Mouse (Mus musculus) brain, adult 2 months (tissue): ENCODE data around the gene Vapa.
A peak's percentile ranks its signal among the peaks of the same experiment; 100 is the strongest.
"Not testable (repeated sequence)": the region's sequence is repeated elsewhere in the genome, so short reads cannot be mapped to it uniquely, and the experiment has no call there.

ENCODE experiments used
- DNase-seq: peaks from one replicate; pipeline ENCODE4 v3.0.0; 2011; ENCODE audit warnings: low read depth, low spot score

The Vapa gene

DNA sequence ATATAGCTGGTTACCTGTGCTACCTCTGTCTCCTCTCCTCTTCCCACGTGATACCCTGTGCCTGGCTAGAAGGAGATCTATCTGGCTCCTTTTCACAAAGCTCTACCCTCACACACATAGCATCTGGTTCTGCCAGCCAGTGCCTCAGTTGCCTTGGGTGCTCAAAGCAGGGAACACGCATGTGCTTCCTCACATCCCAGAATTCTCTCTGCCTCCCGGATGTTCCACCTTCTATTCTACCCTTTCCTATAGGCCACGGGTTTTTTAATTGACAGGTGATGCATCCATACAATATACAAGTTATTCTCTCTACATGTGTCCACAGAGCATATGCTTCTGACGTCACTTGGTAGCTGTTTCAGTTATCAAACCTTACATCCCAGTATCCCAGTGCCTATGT, 49.2 kb downstream of the Vapa start:
- DNase-seq: no peak

DNA sequence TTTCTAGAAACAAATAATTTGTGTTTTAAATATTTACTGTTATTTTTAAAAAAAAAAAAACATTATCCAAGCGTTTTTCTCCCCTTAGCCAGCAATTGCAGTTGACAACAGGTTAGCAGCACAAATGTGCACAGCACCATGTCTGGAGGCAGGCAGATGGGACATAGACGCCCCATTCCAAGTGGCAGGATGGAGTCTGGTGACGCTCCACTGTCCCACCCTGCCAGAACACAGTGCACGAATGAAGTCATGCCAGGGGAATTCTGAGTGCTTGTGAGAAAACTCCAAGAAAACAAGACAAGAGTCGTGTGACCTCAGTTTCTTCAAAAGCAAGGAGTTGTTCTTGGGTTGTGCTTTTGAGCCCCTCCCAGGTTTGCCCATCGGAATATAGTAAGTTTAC, 50.0 kb downstream of the Vapa start:
- DNase-seq: peak; percentile 46

DNA sequence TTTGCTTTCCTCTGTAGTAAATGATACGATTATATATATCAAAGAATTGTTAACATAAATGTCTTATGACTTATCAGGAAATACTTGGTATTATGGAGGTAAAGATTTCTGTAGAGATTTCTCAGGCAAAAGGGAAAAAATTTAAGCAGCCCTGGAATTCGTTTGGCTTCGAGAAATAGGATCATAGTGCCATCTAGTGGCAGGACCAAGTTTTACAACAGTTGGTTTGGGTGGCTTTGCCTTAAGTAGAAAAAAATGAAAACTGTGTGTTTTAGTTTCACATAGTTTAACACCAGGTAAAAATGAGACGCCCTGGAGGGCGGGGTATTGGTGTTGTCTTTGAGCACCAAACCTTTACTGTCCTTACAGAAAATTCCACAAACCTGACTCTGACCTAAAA, 50.6 kb downstream of the Vapa start:
- DNase-seq: peak; percentile 94

DNA sequence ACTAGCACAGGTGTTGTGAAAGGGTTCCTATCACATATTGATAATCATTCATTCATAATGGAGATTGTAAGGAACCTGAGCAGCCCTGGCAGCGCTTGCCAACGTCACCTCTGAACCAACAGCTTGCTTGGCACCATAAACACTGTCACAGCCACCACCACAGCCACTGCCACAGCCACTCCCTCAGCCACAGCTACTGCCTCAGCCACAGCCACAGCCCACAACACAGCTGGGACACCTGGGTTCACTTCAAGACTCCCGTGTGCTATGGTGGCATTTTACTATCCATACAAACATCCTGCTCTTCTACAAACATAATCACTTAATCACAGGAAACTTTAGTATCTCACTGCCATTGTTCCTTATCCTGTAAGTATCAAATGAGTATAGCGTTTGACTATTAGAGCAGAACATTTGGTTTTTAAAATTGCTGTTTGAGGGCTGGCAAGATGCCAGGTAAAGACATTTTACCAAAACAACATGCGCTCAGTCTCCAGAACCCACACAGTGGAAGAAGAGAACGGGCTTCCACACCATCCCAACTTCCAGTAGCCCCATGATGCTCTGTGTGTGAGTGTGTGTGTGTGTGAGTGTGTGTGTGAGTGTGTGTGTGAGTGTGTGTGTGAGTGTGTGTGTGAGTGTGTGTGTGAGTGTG, 51.9 kb downstream of the Vapa start:
- DNase-seq: no peak

DNA sequence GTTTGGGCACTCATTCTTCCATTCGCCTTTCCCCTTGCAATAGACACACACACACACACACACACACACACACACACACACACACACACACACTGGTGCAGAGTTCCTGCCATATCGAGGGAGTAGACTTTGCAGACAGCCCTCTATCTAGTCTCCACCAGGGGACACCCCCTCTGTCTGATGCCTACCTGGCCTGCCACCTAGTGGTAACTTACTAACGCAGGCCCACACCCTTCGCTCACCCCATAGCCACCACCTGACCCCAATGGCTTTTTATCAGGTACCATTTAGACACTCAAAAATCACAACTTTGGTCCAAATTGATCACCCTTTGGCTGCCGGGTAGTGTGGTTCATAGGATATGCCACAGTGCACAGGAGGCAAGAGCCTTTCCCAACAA, 54.1 kb downstream of the Vapa start:
- DNase-seq: no peak

DNA sequence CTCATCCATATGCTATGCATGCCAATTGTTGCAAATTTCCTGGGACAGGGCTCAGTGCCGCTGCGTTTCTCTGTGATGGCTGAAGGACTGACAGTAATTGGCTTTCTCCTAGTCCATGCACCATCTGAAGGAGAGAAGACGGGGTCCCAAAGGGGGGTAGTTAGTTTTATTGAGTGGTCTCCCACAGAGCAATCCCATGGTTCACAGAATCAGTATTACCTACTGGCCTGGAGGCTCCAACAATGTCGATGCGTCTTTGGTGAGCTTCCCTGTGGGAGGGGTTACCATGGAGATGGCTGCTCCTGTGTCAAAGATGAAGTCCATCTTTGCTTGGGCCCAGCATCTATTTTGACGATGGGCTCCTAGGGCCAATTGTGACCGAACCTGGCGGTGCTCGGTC, 54.6 kb downstream of the Vapa start:
- DNase-seq: no peak

DNA sequence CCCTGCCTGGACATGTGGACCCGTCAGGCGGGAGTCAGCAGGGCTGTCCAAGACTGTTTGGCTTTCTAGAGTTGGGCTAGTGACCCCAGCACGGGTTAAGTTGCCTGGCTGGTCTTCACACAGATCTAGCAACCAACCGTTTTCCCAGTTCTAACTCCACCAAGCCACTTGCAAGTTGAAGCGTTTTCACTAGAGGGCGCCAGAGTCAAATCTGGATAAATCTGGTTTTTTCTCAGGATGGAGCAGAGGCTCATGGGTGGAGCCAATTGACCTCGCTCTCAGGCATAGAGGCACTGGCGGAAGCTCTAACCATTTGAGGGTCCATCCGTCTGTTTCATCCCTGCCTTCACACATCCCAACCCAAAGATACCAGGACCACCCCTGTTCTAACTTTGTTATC, 55.1 kb downstream of the Vapa start:
- DNase-seq: peak; percentile 81

DNA sequence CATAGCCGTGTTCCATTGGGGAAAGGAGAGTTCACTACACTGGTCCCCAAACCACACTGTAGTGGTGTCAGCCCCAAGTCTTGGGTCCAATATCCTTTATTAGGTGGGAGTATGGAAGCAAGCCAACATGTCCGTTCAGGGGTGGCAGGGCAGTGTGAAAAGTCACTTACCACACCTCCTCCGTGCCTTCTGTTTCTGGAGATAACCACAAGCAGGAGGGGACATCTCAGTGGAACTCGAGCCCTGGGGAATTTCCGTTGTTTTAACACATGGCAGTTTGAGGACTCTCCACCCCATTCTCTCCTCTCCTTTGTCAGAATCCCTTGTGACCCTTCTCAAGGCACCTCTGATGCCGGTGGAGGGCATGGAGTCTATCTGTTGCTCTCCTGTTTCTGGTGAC, 56.1 kb downstream of the Vapa start:
- DNase-seq: no peak

DNA sequence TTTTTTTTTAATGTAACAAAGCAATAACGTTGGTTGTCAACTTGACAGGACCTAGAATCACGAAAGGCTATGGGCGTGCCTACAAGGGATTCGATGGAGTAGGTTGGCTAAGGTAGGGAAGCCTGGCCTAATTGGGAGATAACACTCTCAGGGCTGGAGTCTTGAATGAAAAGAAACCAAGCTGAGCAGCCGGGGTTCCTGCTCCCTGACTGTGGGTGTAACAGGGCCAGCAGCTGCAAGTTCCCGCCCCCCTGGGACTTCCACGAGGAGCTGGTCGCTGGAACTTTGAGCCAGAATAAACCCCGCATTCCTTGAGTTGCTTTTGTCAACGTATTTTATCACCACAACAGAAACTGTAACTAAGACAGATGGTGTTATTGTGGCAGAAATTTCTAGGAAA, 56.6 kb downstream of the Vapa start:
- DNase-seq: peak; percentile 29

DNA sequence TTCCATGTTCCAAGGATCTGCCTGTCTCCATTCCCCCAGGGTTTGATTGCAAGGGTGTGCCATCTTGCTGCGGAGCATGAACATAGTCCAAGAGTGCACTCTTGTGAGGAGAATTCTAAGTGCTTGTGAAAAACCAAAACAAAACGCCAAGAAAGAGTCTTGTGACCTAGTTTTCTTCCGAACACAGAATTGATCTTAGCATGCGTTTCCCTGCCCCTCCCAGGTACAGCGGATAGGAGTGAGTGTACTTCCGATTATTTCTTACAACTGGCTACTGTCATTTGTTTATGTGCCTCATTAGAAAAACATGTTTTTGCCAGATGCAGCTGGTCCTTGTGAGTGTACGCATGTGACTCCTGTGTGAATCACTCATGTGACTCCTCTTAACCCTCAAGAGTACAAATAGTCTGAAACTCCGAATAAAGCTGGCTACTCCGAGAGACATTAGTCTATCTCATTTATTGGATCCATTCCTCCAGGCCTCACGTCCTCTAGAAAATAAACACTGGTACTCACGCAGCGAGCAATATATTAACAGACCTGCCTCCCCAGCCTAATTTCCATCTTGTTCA, 60.8 kb downstream of the Vapa start:
- no peak for DNase-seq

DNA sequence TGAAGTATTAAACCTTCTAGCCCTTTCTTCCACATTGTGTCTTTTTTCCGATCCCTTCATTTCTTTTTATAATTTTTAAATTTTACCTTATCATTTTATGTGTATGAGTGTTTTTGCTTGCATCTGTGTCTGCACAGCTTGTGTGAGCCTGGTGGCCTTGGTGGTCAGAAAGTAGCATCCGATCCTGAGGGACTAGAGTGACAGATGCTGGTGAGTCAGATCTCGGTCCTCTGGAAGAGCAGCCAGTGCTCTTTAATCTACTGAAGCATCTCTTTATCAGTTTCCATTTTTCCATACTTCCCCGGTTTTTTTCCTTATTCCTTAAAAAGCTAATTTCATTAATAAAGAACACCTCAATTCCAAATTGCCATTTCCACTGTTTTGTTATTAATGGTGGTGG, 63.0 kb downstream of the Vapa start:
- no peak for DNase-seq

DNA sequence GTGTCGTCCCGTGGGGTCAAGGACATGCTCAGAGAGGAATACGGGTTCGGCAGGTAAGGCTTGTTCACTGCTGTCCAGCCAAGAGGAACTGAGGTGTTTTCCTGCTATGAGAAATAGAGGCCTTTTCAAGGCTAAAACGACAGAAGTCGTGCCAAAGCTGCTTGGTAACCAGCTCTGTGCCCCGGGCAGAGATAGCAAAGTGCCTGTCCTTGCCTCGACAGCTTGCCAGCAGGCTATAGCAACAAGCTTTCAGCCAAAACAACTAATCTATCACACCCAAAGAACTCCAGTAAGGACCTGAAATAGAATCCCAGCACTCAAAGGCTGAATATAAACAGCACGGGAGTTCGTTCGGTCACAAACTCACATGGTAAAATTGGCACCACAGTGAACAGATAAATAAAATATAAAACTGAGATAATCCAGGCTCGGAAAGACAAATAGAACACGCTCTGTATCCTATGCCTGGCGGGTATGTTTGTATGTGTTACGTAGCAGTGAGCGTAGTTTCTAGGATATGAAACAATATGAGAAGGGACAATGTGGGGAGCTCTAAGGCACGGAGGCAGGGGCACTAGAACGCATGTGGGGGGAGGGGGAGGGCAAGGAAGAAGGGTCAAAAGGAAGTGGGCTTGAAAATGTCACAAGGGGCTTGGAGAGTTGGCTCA, 64.5 kb downstream of the Vapa start:
- no peak for DNase-seq

DNA sequence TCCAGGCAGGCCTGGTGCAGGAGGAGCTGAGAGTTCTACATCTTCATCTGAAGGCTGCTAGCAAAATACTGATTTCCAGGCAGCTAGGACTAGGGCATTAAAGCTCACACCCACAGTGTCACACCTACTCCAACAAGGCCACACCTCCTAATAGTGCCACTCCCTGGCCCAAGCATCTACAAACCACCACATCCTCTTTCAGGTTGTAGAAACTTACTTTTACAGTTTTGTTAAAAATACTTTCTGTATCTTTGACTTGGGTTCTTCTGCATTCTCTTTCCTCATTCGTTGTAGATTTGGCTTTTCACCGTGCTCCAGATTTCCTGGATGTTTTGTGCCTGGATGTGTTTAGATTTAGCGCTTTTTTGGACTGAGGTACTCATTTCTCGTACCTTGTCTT, 67.1 kb downstream of the Vapa start:
- not testable (repeated sequence) for DNase-seq

DNA sequence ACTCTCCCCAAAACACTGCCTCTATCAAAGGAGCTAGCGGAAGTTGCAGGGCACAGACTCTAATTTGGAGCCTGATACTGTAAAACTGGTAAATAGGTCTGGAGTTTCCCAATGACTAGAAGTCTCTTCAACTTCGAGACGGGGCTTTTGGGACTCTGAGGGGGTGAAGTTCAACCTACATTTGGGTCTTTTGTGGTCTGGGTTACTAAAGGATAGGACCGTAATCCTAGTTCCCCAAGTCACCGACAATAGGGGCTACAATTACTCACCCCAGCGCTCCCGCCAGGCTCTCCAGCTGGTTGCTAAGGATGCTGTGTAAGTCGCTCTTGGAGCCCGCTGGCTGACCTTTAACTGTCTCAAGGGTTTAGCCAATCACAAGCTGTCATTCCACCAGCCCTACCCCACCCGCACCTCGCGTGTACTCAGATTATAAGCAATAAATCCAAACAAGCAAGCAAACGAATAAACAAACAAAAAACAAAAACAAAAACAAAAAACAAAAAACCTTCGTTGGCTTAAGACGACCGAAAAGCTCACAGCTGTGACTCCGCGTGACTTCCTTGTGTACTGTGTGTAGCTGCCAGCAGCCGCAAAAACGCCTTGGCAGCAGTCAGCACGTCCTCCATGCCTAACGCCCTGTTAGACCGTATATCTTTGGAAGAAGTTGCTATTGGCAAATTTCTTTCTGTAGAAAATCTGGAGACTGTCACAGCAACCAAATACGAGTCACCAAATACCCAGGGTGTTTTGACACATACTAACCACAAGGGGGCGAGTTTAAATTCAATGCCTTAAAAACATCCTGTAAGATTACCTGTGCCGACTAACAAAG, 72.7 kb downstream of the Vapa start, which contains the start of gene Tmem232:
Tmem232 (minus strand) TSS at position 342 of the 832 bp plus-strand sequence.
- DNase-seq: peak; percentile 73

DNA sequence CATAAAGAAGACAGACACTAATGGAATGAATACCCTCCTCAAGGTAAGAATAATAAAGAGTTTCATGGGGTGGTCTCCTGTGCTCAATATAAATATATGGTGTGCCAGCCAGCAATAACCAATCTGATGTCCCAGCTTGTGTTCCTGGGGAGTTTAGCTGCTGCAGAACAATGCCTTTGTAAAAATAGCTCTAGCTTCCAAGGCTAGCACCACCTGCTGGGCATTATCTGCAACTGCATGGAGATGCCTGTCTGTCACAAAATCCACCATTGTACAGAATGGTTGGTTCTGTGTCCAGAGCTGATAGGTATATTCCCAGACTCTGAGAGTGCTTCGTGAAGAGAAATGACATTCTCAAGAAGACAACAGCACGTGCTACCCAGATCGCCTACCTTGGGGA, 77.2 kb downstream of the Vapa start:
- DNase-seq: peak; percentile 70

DNA sequence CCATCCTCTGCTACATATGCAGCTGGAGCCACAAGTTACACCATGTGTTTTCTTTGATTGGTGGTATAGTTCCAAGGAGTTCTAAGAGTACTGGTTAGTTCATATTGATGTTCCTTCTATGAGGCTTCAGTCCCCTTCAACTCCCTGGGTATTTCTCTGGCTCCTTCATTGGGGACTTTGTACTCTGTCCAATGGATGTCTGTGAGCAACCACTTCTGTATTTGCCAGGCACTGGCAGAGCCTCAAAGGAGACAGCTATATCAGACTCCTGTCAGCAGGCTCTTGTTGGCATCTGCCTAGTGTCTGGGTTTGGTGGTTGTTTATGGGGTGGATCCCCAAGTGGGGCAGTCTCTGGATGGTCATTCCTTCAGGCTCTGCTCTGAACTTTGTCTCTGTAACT, 81.0 kb downstream of the Vapa start:
- DNase-seq: not testable (repeated sequence)
